Mouse (Mus musculus) adrenal gland, postnatal 14 days (tissue): Measurements from ENCODE around the gene Wnt9b. TPM values are rescaled to one million over a fixed set of nuclear protein-coding genes. Genes with fewer than 3 reads are reported as not detected.
"Not testable (repeated sequence)": the region's sequence is repeated elsewhere in the genome, so short reads cannot be mapped to it uniquely, and the experiment has no call there.

ENCODE experiments used
- DNase-seq: peaks from one replicate; pipeline ENCODE4 v3.0.0; 2021; ENCODE audit warnings: mixed read lengths
- long read RNA-seq, 2 experiments: library from polyadenylated mRNA; stranded (forward); transcript quantifications; one replicate each; pipeline ENCODE4 v2.0.0; 2021
- total RNA-seq: library from RNA; stranded (reverse); gene quantifications from 2 replicates; pipeline ENCODE4 v1.2.3, GENCODE M21; 2021

Gene Wnt9b
- total RNA-seq: 0.22 and 0.23 TPM in 2 replicates
- long read RNA-seq, experiment 1: 0 reads
- long read RNA-seq, experiment 2: 0 reads

DNA sequence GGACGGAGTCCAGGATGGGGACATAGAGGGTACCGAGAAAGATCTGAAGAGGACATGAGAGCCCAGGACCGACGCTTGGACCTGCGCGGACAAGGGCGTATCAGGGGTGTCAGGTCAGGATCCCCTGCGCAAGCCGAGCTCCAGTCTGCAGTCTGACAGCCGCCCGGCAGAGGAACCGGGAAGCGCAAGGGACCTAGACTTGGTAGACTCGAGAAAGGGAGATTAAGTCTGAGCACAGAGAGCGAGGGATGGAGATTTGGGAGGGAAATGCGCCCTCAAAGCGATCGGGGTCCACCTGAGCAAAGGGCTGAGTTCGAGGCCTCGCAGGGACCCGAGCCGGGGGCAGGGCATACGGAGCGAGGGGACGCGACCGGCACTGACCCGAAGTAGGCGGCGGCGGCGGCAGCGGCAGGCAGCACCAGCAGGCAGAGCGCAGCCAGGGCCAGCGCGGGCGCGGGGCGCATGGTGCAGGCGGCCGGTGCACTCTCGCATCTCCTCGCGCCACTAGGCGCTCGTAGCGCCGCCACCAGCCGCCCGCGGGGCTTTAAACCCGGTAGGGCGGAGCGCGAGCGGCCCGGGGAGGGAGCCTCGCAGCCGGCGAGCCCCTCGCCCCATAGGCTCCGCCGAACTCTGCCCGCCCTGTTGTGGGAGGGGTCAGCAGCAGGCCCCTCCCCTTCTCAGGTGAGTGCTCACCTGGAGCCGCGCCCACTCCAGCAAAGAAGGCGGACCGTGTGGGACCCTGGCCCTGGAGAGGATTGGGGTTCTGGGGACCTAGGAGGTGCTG is at the start of gene Wnt9b:
Wnt9b (minus strand) TSS at position 516 of the 784 bp plus-strand sequence.
- peak; percentile 60 for DNase-seq

- no peak for DNase-seq
Observed at GRCm38 (mm10) chr11:103789951-103790350, 40.3 kb upstream of the Wnt9b start.

GRCm38 (mm10) chr11:103780152-103780551 is 30.5 kb upstream of the Wnt9b start:
- peak; percentile 68 for DNase-seq

- no peak for DNase-seq
Observed at GRCm38 (mm10) chr11:103774228-103774530, 24.6 kb upstream of the Wnt9b start.

- DNase-seq: peak; percentile 42
Observed at GRCm38 (mm10) chr11:103773387-103774227, 24.0 kb upstream of the Wnt9b start, which contains the start of gene Wnt3. Gene Wnt3 (plus strand): TSS chr11:103774150.

DNA sequence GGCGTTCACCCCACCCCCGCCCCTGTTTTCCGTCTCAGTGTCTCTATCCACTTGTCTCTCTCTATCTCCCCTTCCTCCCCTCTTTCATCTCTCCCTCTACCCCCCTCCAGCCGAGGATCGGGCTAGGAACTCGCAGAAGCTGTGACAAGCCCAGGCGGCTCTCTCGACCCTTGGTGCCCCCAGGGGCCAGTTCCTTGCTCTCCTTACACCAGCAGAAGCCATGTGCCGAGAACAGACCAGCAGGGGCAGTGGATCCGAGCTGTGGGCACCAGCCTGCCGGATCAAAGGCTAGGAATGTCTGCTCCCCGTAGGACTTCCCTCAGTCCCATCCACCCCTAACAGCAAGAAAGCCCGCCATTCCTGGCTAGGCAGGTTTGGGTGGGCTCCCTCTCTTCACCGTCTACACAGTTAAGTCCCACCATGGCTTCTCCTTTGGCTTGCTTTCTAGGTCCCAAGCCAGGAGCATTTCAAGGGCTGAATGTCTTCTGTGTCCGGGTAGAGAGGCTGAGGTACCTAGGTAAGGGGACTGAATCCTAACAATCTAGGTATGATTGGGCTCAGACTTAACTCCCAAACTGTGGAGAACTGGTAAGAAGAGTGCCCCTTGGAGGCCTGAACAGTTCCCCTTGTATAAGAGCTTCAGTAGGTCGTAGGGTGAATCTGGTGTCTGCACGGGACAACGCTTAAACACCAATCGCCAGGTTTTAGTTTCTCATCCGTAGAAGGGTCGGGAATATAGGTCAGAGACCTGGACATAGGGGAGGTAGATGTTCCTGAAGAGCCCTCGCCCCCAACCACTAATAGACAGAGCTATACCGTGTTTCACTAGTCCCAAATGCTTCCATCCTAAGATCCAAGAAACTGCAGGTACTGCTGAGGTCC is 23.1 kb upstream of the Wnt9b start:
- no peak for DNase-seq

DNA sequence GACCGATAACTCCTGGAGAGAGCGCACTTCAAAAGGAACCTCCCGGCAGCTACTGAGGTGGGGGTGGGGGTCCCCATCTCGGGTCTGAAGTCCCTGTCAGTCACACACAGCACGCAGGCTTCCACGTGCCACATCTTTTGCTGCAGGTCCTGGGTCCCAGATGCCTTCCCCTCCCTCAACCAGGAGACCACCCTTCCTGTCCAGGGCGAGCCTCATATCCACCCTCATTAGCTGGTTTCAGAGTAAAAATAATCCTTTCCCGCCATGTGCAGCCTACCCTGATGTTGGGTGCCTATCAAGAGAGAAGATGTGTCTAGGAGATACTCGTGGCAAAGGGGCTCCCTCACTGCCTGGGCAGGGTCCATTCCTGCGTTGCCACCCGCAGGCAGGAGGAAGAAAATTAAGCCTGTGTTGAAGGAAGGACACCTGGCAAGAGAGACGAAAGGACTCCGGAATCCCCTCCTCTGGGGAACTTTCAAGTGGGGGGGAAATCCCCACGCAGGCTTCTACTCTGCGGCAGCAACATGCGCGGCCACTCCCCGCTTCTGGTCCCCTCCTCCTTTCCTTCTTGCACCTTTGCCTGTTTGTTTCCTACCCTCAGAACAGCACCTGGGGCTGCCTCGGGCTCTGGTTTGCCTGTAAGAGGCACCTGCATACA is 21.7 kb upstream of the Wnt9b start:
- no peak for DNase-seq

DNA sequence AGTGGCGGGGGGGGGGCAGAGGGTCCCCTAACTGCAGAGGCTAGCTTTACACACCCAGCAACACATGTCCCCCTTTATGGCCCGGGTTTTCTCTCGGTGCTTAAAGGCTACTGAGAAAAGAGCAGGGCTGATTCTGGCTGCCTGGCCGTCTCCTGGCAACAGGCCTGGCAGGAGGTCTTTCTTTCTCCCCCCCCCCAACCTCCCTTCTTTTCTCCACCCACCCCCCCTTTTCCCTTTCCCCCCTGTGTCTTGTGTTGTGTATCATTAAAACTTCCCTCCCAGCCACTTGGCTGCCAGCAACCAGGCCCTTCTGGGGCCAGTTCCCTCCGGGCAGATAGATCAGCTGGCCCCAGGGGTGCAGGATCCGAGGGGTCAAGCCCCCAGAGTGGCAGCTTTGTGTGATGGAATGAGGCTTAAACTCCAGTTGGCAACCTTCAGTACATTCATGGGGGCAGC is 16.0 kb upstream of the Wnt9b start:
- no peak for DNase-seq

DNA sequence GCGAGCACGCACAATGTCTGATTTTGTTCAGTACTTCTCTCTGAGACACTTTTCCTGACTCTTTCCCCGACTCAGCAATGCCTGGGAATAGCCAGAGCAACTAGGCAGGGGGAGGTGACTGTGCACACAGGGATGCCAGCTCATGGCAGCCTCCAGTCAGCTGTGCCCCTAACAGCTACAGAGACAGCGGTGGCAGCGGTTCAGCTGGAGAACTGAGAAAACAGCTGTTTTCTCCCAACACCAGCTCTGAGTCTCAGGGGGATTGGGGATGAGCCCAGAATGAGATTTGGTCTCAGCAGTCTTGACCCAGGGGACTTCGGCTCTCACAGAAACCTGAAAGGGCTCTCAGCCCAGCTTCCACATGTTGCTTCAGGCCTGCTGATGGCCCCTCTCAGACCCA is 15.0 kb upstream of the Wnt9b start:
- DNase-seq: no peak

- DNase-seq: peak; percentile 53
Observed at GRCm38 (mm10) chr11:103763410-103764163, 14.0 kb upstream of the Wnt9b start.

DNA sequence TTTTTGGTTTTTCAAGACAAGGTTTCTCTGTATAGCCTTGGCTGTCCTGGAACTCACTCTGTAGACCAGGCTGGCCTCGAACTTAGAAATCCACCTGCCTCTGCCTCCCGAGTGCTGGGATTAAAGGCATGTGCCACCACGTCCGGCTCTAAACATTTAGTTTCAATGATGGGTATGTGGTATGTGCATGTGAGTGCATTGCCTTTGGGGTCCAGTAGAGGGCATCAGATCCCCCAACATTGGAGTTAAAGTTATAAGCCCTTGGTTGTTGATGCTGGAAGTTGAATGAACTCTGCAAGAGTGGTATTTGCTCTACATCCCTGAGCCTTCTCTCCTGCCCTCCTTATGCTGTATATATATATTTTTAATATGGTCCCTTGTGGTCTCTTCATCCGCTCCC is 11.3 kb upstream of the Wnt9b start:
- DNase-seq: not testable (repeated sequence)

- DNase-seq: no peak
Observed at GRCm38 (mm10) chr11:103760101-103760500, 10.5 kb upstream of the Wnt9b start.

- peak; percentile 92 for DNase-seq
Observed at GRCm38 (mm10) chr11:103758706-103759105, 9.1 kb upstream of the Wnt9b start.

- DNase-seq: peak; percentile 31
Observed at GRCm38 (mm10) chr11:103758054-103758453, 8.4 kb upstream of the Wnt9b start.

DNA sequence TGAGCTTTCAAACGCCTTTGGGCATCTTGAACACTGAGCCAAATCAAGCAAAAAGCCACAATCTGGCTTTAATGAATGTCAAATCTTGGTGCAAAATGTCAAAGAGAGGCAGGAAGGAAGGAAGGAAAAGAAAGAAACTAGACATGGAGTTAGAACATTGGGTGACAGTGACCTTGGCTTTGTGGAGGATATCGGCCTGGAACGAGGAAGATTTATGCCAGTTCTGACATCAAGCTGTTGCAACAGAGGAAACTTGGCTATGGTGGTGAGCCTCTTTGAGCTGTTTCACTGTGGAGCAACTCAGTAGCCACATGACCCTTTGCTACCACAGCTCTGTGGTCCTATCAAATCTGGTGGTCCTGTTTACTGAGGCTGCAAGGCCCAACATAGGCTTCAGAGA is 991 bp upstream of the Wnt9b start:
- DNase-seq: peak; percentile 69

DNA sequence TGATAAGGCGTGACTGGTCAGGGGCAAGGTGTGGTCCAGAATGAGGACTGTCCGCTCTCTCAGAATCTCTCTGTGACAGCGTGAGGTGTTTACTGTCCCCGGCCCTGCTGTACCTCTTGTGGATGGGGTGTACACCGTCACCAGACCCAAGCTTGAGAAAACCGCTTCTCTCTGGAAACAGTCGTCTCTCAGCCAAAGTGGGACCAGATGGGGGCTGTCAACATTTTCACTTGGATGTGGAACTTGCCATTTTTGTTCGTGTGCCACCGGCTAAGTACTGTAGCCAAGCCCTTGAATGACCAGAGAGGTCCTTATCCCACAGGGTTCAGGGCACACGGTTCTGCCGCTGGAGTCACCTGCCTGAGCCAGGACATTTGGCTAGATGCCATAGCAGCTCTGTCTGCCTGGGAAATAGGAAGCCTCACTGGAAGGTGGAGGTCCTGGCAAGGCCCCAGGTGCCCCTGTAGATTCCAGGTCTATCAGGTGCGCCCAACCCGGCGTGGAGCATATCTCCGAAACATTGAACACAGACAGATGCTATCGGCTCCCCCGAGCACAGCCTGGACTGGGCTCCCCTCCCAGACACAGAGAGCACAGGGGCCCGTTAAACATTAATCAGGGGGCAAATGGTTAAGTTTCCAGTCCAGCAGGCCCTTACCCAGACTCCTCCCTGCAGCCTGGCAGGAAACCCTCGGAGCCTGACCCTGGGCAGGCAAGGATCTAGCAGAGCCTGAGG is 14.4 kb downstream of the Wnt9b start:
- no peak for DNase-seq

DNA sequence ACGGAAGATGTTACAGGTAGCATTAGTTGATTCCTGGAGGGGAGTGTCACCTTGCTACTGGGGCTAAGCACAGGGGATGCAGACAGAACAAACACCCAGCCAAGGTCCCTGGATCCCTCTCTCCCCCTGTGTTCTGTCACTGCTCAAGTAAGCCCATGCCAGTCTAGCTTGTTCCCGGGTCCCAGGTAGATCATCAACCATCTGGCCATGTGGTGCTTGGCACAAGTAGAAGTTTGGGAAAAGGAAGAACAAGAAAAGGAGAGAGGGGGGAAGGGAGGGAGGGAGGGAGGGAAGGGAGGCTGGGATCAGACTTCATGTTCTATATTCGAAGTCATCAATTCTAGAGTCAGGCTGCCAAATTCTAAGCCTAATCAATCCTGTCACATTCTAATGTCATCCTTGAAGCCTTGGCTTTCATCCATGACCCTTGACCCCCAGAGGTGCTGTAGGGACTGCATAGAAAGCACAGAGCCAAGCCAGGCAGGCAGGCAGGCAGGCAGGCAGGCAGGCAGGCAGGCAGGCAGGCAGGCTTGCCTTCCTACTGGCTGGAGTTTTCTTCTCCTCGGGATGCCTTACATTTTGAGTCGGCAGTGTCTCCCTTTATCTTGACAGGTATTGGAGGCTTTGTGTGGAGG is 15.1 kb downstream of the Wnt9b start:
- DNase-seq: no peak

- DNase-seq: no peak
Observed at GRCm38 (mm10) chr11:103733961-103734360, 15.7 kb downstream of the Wnt9b start.

- no peak for DNase-seq
Observed at GRCm38 (mm10) chr11:103733069-103733468, 16.6 kb downstream of the Wnt9b start.

DNA sequence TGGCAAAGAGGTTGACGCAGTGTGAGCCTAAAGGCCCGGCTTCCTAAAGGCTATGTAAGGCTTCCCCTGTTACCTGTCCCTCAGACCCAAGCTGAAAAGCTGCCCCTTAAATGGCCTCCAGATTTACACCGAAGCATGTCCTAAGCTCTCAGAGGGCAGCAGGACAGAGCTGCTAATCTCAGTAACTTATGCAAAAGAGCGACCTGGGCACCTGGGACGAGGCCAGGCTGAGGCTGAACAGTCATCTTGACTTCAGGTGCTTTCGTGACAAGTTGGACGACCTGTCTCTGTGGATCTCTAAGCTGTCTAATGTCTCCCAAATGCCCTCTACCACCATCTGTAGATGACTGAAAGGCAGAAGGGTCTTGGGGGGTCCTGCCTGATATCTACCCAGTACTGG is 17.3 kb downstream of the Wnt9b start:
- no peak for DNase-seq
